Mouse (Mus musculus) lung, postnatal 36 days (tissue): ENCODE measurements around the gene Gm49320.
"Not testable (repeated sequence)": the region's sequence is repeated elsewhere in the genome, so short reads cannot be mapped to it uniquely, and the experiment has no call there.

Experiments used
- DNase-seq: peaks from one replicate; pipeline ENCODE4 v3.0.0; 2022; ENCODE audit warnings: mixed read lengths

The Gm49320 gene

GRCm38 (mm10) chr8:4226739-4227347 lies 11.8 kb upstream of the Gm49320 start, which contains the start of gene Lrrc8e:
TSS of gene Lrrc8e (plus strand) at chr8:4226827.
- DNase-seq: peak; percentile 54

DNA sequence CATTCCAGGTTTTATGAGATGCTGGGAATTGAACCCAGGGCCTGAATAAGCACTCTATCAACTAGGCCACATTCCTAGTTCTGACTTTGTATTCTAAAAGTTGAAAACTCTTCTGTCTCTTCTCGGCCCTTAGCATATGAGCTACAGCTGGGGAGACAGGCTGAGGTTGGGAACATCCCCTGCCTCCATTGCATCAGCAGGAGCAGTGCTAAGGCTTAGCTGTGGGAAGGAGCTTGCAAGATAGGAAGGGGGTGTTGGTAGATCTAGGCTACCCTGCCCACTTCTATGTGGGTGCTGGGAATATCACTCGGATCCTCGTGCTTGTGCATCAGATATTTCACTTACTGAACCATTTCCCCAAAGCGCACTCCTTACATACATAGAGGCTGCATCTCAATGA lies 10.7 kb upstream of the Gm49320 start:
- no peak for DNase-seq

DNA sequence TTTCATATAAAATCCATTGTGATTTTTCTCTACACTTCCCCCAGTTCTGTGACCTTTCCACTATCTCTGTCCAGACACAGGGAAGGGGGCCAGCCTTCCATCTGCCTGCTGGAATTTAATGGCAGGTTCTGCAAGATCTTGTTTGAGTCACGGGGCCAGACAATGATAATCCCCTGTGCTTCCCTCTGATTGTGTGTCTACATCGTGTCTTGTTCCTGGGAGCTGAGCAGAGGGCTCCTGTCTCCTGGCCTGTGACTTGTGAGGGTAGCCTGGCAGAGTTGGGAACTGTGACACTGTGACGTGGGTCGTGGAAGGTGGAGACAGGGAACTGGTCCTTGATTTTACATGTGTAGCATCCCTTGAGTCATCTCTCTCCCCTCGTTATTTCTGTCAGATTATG lies 8.9 kb upstream of the Gm49320 start:
- DNase-seq: no peak

GRCm38 (mm10) chr8:4230612-4231351 lies 7.9 kb upstream of the Gm49320 start:
- DNase-seq: peak; percentile 74

GRCm38 (mm10) chr8:4237814-4238433 lies 741 bp upstream of the Gm49320 start:
- peak; percentile 35 for DNase-seq

DNA sequence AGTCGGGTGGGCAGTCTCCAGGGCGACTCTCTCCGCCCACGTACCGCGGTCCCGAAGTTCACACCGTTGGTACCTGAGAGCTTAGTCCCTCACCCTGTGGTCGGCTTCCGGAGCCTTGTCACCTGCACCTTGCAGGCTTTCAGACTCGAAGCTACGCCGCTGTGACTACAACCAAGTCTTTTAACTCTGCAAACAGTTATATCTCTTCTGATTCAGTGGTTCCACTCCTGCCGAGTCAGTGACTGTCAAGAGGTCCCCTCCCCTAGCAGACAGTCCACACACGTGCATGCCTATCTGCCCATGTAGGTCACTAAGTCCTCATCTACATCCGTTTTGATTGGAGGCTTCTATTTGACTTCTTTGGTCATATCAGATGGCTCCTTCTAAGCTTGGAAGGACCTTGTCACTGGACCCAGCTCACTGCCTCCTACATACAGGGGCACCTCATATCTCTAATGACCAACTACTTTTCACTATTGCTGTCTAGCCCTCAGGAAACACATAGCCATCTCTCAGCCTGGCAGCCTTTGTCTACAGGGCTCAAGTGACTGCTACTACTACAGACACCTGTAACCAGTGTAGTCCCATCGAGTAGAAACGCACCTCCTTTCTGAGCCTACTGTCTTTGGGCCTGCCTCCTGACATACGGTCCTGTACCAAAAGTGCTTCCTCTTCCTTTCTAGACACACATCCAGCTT lies 677 bp downstream of the Gm49320 start:
- DNase-seq: no peak

- DNase-seq: no peak
These were observed 6.4 kb downstream of the Gm49320 start for GRCm38 (mm10) chr8:4245061-4245460.

- DNase-seq: no peak
These were observed 7.1 kb downstream of the Gm49320 start for GRCm38 (mm10) chr8:4245737-4246136.

- DNase-seq: no peak
These were observed 8.6 kb downstream of the Gm49320 start for GRCm38 (mm10) chr8:4247241-4247640.

DNA sequence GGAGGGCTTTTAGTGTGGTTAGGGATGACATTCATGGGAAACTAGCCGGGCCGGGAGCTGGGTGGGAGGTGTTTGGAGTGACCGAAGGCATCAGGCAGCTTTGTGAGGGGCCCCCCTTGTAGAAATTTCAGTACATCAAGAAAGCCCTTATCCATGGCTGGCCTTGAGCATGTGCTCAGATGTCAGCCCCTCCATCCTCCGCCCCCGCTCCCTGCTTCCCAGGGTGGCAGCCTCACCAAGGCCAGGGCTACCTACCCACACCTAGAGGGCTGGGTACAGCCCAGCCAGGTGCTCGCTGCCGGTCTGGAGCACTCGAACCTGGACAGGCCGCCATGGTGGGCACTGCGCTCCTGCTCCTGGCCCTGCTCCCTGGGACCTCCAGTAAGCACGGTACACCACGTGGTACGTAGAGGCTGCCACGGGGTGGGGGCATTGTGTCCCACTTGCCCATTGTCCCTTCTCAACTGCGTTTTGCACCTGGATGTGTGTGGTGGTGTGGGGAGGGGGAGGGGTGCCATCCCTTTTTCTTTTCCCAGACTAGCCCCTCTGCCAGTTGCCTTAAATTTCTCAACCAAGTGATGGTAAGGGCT lies 9.4 kb downstream of the Gm49320 start, which contains the start of gene Tgfbr3l:
Gene Tgfbr3l (plus strand): TSS at position 264 of the 590 bp plus-strand sequence.
- DNase-seq: no peak

- DNase-seq: no peak
These were observed 10.5 kb downstream of the Gm49320 start for GRCm38 (mm10) chr8:4249213-4249612.

GRCm38 (mm10) chr8:4250306-4250970 lies 11.8 kb downstream of the Gm49320 start:
- DNase-seq: peak; percentile 89

DNA sequence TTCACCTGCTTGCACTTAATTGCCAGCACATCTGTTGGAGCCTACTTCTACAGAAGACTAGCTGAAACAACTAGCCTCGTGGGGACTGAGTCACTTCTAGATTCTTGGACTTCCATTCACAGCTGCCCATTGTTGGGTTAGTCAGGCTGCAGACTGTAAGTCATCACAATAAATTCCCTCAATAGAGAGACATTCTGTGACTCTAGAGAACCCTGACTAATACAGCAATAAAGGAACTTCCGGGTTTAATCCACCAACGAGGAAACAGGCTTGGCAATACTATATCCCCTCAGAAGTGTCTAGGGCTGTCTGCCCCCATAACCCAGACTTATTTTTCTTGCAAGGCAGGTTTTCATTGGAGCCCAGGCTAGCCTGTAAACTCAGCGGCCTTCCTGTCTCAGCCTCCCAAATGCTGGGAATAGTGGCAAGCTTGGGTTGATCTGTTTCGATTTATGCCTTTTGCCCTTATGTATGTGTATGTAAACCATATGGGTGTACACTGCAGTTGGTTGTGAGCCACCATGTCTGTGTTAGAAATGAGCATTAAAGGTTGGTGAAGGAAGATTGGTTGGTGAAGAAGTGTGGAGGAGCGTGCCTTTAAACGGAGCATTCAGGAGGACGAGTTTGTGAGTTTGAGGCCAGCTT lies 13.6 kb downstream of the Gm49320 start:
- DNase-seq: no peak

DNA sequence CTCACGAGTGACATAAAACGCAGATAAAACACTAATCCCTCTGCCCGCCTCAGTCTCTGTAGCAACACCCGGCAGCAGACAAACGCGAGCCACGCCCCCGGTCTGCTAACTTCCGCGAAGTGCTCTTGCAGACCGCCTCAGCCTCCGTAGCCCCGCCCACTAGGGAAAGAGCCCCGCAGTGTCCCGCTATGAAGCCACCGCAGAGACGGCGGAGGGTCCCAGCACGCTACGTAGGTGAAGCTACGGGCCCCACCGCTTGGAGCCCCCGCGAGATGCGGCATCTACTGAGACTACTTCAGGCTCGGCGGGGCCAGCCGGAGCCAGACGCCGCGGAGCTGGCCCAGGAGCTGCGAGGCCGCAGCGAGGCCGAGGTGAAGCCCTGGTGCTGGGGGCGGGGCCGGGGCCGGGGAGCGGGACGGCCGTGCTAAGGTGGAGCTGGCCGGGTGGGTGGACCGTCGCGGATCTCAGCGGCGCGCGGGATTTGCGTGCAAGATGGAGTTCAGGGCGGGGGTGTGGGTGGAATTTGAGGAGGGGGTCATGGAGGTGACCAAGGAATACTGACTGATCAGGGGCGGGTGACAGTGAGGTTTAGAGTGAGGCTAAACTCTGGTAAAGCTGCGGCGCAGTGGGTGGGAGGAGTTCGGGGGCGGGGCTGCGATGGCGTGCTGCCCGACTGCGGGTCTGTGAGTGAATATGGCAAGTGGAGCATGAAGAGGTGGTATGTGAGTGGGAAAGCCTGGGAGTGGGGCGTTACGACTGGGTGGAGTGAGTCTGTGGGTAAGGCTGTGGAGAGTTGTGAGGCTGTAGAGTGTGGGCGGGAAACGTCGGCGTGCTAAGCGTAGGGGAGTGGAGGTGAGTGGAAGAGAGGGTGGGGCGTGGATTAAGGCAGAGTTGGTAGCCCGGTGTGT lies 14.5 kb downstream of the Gm49320 start, which contains the start of gene Snapc2:
Gene Snapc2 (plus strand): TSS at position 147 of the 908 bp plus-strand sequence.
- peak; percentile 98 for DNase-seq

GRCm38 (mm10) chr8:4254001-4254400 lies 15.3 kb downstream of the Gm49320 start:
- DNase-seq: peak; percentile 36

GRCm38 (mm10) chr8:4255471-4255870 lies 16.8 kb downstream of the Gm49320 start:
- not testable (repeated sequence) for DNase-seq

DNA sequence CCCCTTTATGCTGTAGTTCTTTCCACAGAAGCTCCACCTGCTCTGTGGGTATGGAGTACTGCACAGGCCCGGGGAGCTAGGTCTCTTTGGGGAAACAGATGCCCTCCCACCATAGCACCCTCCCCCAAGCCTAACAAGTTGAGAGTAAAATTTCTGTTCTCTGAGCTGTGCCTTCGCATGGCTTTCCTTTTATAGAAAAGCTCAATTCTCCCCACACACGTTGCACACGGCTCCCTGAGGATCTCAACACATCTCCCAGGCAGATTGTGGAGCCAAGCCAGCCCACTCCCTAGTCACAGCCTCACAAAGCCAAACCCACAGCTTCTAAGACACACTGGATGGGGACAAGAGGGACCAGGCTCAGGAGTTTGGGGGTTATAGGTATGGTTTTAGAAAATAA lies 18.2 kb downstream of the Gm49320 start:
- DNase-seq: no peak

DNA sequence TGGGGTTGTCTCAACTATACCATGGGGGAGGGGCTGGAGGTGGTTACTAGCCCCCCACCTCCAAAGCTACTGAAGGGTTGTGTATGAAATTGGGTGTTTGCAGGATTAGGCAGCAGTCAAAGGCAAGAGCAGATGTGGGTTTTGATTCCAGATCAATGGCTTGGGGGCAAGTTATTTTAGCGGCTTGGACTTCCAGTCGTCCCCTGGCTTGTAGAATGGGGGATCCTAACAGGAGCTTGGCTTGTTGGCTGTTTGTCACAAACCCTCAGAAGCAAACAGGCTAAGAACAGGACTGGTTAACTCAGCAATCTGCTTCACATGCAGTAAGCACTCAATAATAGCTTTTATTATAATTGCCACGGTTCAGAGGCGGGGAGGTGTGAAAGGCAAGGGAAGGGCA lies 18.7 kb downstream of the Gm49320 start:
- no peak for DNase-seq

- peak; percentile 74 for DNase-seq
These were observed 19.6 kb downstream of the Gm49320 start for GRCm38 (mm10) chr8:4258233-4258632.

DNA sequence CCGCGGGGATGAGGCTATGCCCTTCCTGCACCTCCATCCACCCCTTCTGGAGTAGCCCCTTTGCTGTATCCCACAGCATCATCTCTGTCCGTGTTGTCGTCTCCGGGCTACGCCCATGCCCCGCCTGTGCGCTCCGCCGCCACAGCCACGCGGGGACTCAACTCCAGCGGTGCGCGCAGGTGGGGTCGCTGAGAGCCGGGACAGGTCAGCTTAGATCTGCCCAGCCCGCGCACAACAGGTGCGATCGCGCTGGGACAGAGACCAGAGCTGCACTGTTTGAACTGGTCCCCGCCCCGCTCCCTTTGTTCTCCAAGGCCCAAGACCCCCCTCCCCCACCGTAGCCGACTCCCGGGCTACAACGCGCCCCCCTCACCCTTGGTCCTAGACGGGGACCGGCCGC lies 20.0 kb downstream of the Gm49320 start:
- no peak for DNase-seq
